Mouse (Mus musculus): ENCODE results near the gene Fam19a5. TPM values are rescaled to one million over a fixed set of nuclear protein-coding genes. Genes with fewer than 3 reads are reported as not detected.

The Fam19a5 gene
- polyA plus RNA-seq, 1 experiment from 2014 or later = 4.7 TPM

DNA sequence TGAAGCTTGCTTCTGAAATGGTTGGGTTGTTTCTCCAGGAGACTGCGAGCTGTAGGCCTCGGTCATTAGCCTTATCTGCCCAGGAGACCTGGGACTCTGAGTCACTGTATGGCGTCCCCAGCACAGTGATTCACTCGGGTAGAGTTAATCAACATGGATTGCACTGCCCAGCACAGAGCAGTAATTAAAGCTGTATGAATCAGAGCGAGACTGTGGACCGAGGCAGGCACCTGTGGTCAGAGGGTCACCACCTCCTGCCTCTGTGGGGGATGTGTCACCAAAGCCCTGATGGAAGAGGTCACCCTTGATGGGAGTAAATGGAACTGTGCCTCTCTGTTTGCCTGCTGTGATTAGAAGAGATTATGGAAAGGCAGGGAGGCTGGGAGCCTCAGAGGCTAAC is 110.5 kb downstream of the Fam19a5 start:
- peak; percentile 76; the same call in 1 of the 2 replicates for ATAC-seq (ENCODE audit: low FRiP score, low TSS enrichment)
- H3K36me3 ChIP-seq (ENCODE audit: insufficient read depth, low read length) = no peaks in the 10 kb centered on the region
- H3K4me3 ChIP-seq (ENCODE audit: low read length) = no peak overlapping the region
- H3K4me1 ChIP-seq (ENCODE audit: insufficient read depth, low read length) = peaks cover 14% of the 10 kb centered on the region; the same call in 1 of the 2 replicates
- no peak overlapping the region for H3K9ac ChIP-seq (replicated peaks; ENCODE audit: low read length)
- no peaks in the 10 kb centered on the region for H3K27me3 ChIP-seq (ENCODE audit: insufficient read depth, low read length)
- H3K4me2 ChIP-seq (replicated peaks; ENCODE audit: low read depth, low read length) = no peak overlapping the region
- no peak overlapping the region for H3K27ac ChIP-seq (ENCODE audit: low read length)
- 43% methylated on average over 6 of the region's 6 CpGs for WGBS
- H3K9me3 ChIP-seq (ENCODE audit: low read length) = no peaks in the 10 kb centered on the region

GRCm38 (mm10) chr15:87656496-87657155 is 112.5 kb downstream of the Fam19a5 start:
- peak; percentile 53; the same call in 1 of the 2 replicates for ATAC-seq (ENCODE audit: low FRiP score, low TSS enrichment)
- Histone ChIP-seq H3K27ac (ENCODE audit: low read length) (no peak overlapping the region; the same call in 1 of the 2 replicates), H3K36me3 (ENCODE audit: insufficient read depth, low read length) (no peaks in the 10 kb centered on the region), H3K27me3 (ENCODE audit: insufficient read depth, low read length) (no peaks in the 10 kb centered on the region), H3K9ac (replicated peaks; ENCODE audit: low read length) (no peak overlapping the region), H3K9me3 (ENCODE audit: low read length) (no peaks in the 10 kb centered on the region), H3K4me1 (ENCODE audit: insufficient read depth, low read length) (peaks cover 14% of the 10 kb centered on the region; the same call in 1 of the 2 replicates), H3K4me2 (replicated peaks; ENCODE audit: low read depth, low read length) (no peak overlapping the region), H3K4me3 (ENCODE audit: low read length) (no peak overlapping the region)
- WGBS = 17% methylated on average over 20 of the region's 20 CpGs

- Histone ChIP-seq H3K4me3 (ENCODE audit: low read length) (no peak overlapping the region), H3K27me3 (ENCODE audit: insufficient read depth, low read length) (no peaks in the 10 kb centered on the region), H3K4me1 (ENCODE audit: insufficient read depth, low read length) (peaks cover 10% of the 10 kb centered on the region; the same call in 1 of the 2 replicates), H3K27ac (ENCODE audit: low read length) (no peak overlapping the region), H3K36me3 (ENCODE audit: insufficient read depth, low read length) (no peaks in the 10 kb centered on the region), H3K9me3 (ENCODE audit: low read length) (no peaks in the 10 kb centered on the region), H3K4me2 (replicated peaks; ENCODE audit: low read depth, low read length) (no peak overlapping the region), H3K9ac (replicated peaks; ENCODE audit: low read length) (no peak overlapping the region)
- ATAC-seq (ENCODE audit: low FRiP score, low TSS enrichment) = no peak
- WGBS = 84% methylated on average over 6 of the region's 6 CpGs
Measured at GRCm38 (mm10) chr15:87659729-87660128, 115.6 kb downstream of the Fam19a5 start.

DNA sequence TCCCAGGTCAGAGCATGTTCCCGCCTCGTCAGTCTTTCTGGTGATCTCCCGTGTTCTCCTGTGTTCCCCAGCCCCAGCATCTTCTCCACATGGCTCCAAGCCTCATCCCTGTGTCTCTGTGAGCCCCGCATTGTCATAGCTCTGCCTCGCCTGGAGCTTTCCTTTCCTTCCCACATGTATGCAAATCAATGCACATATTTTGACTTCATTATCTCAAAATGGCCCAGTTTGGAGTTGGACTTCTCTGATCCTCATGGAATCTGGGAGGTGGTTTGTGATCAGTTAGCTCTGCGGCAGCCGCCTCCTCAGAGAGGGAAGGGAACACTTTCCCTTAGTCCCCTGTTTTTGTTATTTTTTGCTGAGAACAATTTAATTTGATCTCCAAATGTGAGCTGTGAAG is 117.9 kb downstream of the Fam19a5 start:
- Histone ChIP-seq H3K27me3 (ENCODE audit: insufficient read depth, low read length) (no peaks in the 10 kb centered on the region), H3K4me1 (ENCODE audit: insufficient read depth, low read length) (0 out of 2 replicates have a peak, but pooled peaks cover under 1% of the 10 kb centered on the region)
- WGBS = 89% methylated on average over 7 of the region's 7 CpGs

GRCm38 (mm10) chr15:87666041-87666750 is 122.1 kb downstream of the Fam19a5 start:
- ATAC-seq (ENCODE audit: low FRiP score, low TSS enrichment) = no peak
- H3K9ac ChIP-seq (replicated peaks; ENCODE audit: low read length) = no peak overlapping the region
- no peak overlapping the region for H3K27ac ChIP-seq (ENCODE audit: low read length)
- H3K27me3 ChIP-seq (ENCODE audit: insufficient read depth, low read length) = no peaks in the 10 kb centered on the region
- no peaks in the 10 kb centered on the region for H3K36me3 ChIP-seq (ENCODE audit: insufficient read depth, low read length)
- no peaks in the 10 kb centered on the region for H3K4me1 ChIP-seq (ENCODE audit: insufficient read depth, low read length)
- 88% methylated on average over 13 of the region's 13 CpGs for WGBS
- H3K9me3 ChIP-seq (ENCODE audit: low read length) = no peaks in the 10 kb centered on the region
- H3K4me2 ChIP-seq (replicated peaks; ENCODE audit: low read depth, low read length) = no peak overlapping the region
- no peak overlapping the region for H3K4me3 ChIP-seq (ENCODE audit: low read length)

More for the DNA sequence above, 117.9 kb downstream of the Fam19a5 start:
- H3K4me2 ChIP-seq (replicated peaks; ENCODE audit: low read depth, low read length) = no peak overlapping the region
- H3K9ac ChIP-seq (replicated peaks; ENCODE audit: low read length) = no peak overlapping the region
- H3K9me3 ChIP-seq (ENCODE audit: low read length) = no peaks in the 10 kb centered on the region
- H3K36me3 ChIP-seq (ENCODE audit: insufficient read depth, low read length) = no peaks in the 10 kb centered on the region
- no peak overlapping the region for H3K4me3 ChIP-seq (ENCODE audit: low read length)
- H3K27ac ChIP-seq (ENCODE audit: low read length) = no peak overlapping the region
- ATAC-seq (ENCODE audit: low FRiP score, low TSS enrichment) = no peak

DNA sequence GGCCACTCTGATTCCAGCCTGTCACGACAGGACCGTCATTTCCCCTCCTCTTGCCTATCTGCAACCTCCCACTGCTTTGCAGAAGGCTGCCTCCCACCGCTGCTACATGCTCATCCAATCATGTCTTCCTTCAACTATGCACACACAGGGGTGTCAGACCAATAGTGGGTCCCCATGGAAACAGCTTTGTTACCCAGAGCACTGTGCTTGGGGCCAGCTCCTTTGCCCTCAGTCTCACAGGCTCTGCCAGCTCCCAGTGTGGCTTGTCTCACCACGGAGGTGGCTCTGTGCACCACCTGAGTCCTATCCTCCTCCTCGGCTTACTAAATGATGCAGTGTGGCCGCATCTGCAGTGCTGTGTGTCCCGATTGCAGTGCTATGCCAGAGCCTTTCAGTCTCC is 123.3 kb downstream of the Fam19a5 start:
- no peaks in the 10 kb centered on the region for H3K27me3 ChIP-seq (ENCODE audit: insufficient read depth, low read length)
- no peak for ATAC-seq (ENCODE audit: low FRiP score, low TSS enrichment)
- H3K4me3 ChIP-seq (ENCODE audit: low read length) = no peak overlapping the region
- H3K9ac ChIP-seq (replicated peaks; ENCODE audit: low read length) = no peak overlapping the region
- no peak overlapping the region for H3K4me2 ChIP-seq (replicated peaks; ENCODE audit: low read depth, low read length)
- no peaks in the 10 kb centered on the region for H3K9me3 ChIP-seq (ENCODE audit: low read length)
- H3K4me1 ChIP-seq (ENCODE audit: insufficient read depth, low read length) = no peaks in the 10 kb centered on the region
- no peaks in the 10 kb centered on the region for H3K36me3 ChIP-seq (ENCODE audit: insufficient read depth, low read length)
- 78% methylated on average over 7 of the region's 7 CpGs for WGBS
- H3K27ac ChIP-seq (ENCODE audit: low read length) = no peak overlapping the region

DNA sequence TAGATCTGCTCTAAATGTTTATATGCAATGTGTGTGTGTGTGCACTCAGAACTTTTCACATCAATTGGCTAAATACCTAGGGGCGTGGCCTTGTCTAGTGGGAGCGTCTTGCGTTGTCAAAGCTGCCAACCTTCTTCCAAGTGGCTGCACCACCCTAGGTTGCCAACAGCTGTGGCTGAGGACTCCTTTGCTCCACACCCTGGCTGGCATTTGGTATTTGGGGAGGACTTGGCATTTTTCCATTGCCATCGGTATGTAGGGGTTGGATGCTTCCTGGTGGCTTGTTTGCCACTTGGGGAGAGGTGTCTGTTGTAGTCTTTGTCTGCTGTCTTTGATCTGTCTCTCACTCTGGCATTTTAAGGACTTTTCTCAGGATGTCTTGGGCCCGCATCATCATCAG is 124.0 kb downstream of the Fam19a5 start:
- 74% methylated on average over 5 of the region's 5 CpGs for WGBS
- H3K27ac ChIP-seq (ENCODE audit: low read length) = no peak overlapping the region
- no peaks in the 10 kb centered on the region for H3K27me3 ChIP-seq (ENCODE audit: insufficient read depth, low read length)
- H3K9ac ChIP-seq (replicated peaks; ENCODE audit: low read length) = no peak overlapping the region
- H3K4me2 ChIP-seq (replicated peaks; ENCODE audit: low read depth, low read length) = no peak overlapping the region
- H3K36me3 ChIP-seq (ENCODE audit: insufficient read depth, low read length) = no peaks in the 10 kb centered on the region
- no peak for ATAC-seq (ENCODE audit: low FRiP score, low TSS enrichment)
- no peaks in the 10 kb centered on the region for H3K9me3 ChIP-seq (ENCODE audit: low read length)
- H3K4me1 ChIP-seq (ENCODE audit: insufficient read depth, low read length) = no peaks in the 10 kb centered on the region
- no peak overlapping the region for H3K4me3 ChIP-seq (ENCODE audit: low read length)

- Histone ChIP-seq H3K36me3 (ENCODE audit: insufficient read depth, low read length) (no peaks in the 10 kb centered on the region), H3K27ac (ENCODE audit: low read length) (no peak overlapping the region), H3K4me3 (ENCODE audit: low read length) (no peak overlapping the region), H3K4me1 (ENCODE audit: insufficient read depth, low read length) (no peaks in the 10 kb centered on the region), H3K4me2 (replicated peaks; ENCODE audit: low read depth, low read length) (no peak overlapping the region), H3K27me3 (ENCODE audit: insufficient read depth, low read length) (no peaks in the 10 kb centered on the region), H3K9ac (replicated peaks; ENCODE audit: low read length) (no peak overlapping the region), H3K9me3 (ENCODE audit: low read length) (no peaks in the 10 kb centered on the region)
- ATAC-seq (ENCODE audit: low FRiP score, low TSS enrichment) = no peak
- 64% methylated on average over 9 of the region's 9 CpGs for WGBS
Measured at GRCm38 (mm10) chr15:87671929-87672328, 127.8 kb downstream of the Fam19a5 start.

GRCm38 (mm10) chr15:87678711-87679110 is 134.6 kb downstream of the Fam19a5 start:
- WGBS = 29% methylated on average over 6 of the region's 6 CpGs
- Histone ChIP-seq H3K4me3 (ENCODE audit: low read length) (no peak overlapping the region), H3K27ac (ENCODE audit: low read length) (no peak overlapping the region), H3K4me1 (ENCODE audit: insufficient read depth, low read length) (peaks cover 8% of the 10 kb centered on the region; the same call in 1 of the 2 replicates), H3K27me3 (ENCODE audit: insufficient read depth, low read length) (no peaks in the 10 kb centered on the region), H3K9ac (replicated peaks; ENCODE audit: low read length) (no peak overlapping the region), H3K9me3 (ENCODE audit: low read length) (no peaks in the 10 kb centered on the region), H3K4me2 (replicated peaks; ENCODE audit: low read depth, low read length) (no peak overlapping the region), H3K36me3 (ENCODE audit: insufficient read depth, low read length) (no peaks in the 10 kb centered on the region)
- ATAC-seq (ENCODE audit: low FRiP score, low TSS enrichment) = no peak

DNA sequence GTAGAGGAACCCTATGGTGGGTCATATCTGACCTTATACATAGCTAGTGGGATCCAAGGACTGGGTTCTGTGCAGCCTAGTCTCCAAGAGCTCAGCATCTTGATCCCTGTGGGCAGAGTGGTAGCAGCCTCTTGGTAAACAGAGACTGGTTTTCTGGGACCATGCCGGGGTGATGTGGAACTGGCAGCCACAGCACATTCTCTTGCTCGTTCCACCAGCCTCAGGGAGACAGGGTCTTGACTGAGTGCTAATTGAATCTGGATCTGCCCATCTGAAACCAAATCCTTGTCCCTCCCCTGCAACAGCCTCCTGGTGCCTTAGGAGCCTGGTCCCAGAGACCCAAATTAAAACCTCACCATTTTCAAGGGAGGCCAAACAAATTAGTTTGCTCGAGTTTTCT is 138.3 kb downstream of the Fam19a5 start:
- Histone ChIP-seq H3K4me1 (ENCODE audit: insufficient read depth, low read length) (peaks cover 8% of the 10 kb centered on the region; the same call in 1 of the 2 replicates), H3K4me2 (replicated peaks; ENCODE audit: low read depth, low read length) (no peak overlapping the region), H3K9me3 (ENCODE audit: low read length) (no peaks in the 10 kb centered on the region), H3K27me3 (ENCODE audit: insufficient read depth, low read length) (no peaks in the 10 kb centered on the region), H3K27ac (ENCODE audit: low read length) (no peak overlapping the region), H3K36me3 (ENCODE audit: insufficient read depth, low read length) (no peaks in the 10 kb centered on the region), H3K4me3 (ENCODE audit: low read length) (no peak overlapping the region), H3K9ac (replicated peaks; ENCODE audit: low read length) (no peak overlapping the region)
- WGBS = 34% methylated on average over 3 of the region's 3 CpGs
- no peak; the same call in 1 of the 2 replicates for ATAC-seq (ENCODE audit: low FRiP score, low TSS enrichment)

Data from kidney, embryonic 16.5 days (tissue).